Mouse (Mus musculus): ENCODE measurements at regions not wholly inside any gene's neighbourhood (a gene's known extent, or its start where the extent isn't known, plus 50 kb on each side); places are given as distances from the start of the nearest gene placed in this dataset.

DNA sequence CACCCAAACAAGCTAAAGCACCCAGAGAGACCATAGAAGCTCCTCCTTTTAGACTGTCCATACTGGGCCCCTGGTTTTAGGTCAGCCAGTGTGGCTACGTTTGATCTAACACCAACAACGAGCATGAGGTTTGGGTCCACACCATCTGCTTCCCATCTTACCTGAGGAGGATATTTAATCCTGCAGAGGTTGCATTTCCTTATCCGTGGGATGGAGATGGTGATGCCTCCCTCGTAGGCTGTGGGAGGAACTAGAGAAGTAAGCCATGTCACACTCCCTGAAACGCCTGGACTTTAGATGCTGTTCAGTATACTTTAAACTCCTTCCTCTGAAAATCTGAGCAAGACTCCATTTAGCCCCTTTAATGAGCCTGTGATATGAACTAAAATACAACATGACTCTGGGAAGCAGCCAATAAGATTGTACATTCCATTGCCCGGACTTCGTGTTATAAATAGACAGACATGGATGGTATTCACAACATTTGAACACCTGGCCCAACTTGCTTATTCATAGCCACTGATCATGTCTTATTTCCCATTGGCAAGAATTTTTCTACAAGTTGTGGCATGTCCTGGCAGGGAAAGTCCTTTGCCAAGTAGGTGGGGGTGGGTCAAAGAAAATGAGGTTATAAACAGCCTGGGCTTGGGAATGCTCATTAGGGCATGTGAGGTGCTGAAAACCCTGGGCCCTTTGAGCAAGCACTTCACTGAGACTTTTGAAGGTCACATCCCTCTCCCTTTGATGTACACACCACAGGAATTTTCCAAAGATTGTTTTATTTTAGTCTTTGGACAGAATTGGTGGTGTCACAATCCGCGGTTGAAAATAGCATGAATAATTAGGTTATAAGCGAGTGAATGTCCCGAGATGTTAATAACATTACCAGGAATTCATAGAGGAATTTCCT lies 89.7 kb upstream of the Pgrmc2 start:
- ATAC-seq: no peak

DNA sequence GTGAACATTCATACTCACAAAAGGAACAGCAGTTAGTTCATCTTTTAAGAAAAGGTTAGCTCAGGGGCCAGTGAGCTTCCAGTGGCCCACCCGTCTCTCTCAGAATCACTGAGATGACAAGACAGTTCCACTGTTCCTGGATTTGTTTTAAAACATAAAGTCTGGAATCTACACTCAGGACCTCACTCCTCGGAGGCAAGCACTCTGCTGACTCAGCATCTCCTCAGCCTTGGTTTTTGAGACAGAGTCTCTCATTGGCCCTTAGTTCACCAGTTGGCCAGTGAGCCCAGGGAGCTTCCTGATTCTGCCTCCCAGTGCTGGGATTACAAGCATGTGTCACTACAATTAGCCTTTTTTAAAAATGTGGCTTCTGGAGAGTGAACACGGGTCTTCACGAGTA lies 88.9 kb upstream of the Pgrmc2 start:
- ATAC-seq: no peak

GRCm38 (mm10) chr3:41171310-41171709 lies 88.5 kb upstream of the Pgrmc2 start:
- ATAC-seq: no peak

- no peak for ATAC-seq
Observed at GRCm38 (mm10) chr3:41170566-41170965, 87.7 kb upstream of the Pgrmc2 start.

GRCm38 (mm10) chr3:41169430-41169829 lies 86.6 kb upstream of the Pgrmc2 start:
- ATAC-seq: no peak

GRCm38 (mm10) chr3:41168181-41168967 lies 85.5 kb upstream of the Pgrmc2 start:
- ATAC-seq: no peak

DNA sequence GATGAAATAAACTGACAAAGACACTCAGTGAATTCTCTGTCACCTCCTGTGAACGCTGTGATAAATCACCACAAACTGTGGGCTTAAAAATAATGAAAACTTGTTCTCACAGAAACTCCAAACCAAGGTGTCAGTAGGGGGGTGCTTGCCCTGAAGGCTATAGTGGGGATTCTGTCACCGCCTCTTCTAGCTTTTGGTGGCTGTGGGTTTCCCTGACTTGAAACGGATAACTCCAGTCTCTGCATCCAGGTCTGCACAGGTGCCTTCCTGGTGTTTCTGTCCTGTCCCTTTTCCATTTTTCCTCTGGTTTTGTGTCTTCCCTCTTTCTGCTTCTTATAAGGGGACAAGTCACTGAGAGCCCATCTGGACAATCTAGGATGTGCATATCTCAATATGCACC lies 84.6 kb upstream of the Pgrmc2 start:
- no peak for ATAC-seq

DNA sequence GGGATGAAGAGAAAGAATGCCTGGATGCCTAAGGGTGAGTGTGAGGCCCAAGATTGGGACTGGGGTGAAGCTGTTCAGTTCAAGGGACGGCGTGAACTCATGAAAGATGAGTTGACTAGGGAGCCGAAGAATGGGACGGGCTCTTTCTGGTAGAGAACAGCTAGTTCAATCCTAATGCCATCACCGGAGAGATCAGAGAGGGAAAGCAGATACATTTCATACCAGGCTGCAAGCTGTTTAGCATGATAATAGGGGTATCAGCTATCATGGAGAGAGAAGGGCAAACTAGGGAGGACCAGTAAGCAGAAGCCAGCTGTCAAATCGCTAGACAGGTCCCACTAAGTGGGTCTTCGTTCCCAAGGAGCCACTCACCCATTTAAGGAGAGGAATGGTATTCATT lies 81.9 kb upstream of the Pgrmc2 start:
- ATAC-seq: no peak

DNA sequence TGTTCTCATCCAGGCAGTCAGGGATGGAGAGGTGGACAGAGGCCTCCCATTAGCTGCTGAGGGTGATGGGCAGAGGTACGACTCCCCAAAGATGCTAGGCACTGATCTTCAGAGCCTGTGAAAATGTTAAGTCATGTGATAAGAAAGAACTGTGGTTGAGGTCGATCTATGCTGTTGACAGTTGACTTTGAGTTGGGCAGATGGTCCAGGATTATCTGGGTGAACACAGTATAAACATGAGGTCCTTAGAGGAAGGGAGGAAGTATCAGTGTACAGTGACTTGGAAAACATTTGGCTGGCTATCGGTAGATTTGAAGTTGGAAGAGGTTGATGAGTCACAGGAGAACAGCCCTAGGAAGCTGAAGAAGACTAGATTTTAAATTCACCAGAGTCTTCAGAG lies 80.9 kb upstream of the Pgrmc2 start:
- ATAC-seq: no peak

GRCm38 (mm10) chr3:41162514-41162913 lies 79.7 kb upstream of the Pgrmc2 start:
- ATAC-seq: no peak

GRCm38 (mm10) chr3:41160648-41161047 lies 77.8 kb upstream of the Pgrmc2 start:
- ATAC-seq: no peak

DNA sequence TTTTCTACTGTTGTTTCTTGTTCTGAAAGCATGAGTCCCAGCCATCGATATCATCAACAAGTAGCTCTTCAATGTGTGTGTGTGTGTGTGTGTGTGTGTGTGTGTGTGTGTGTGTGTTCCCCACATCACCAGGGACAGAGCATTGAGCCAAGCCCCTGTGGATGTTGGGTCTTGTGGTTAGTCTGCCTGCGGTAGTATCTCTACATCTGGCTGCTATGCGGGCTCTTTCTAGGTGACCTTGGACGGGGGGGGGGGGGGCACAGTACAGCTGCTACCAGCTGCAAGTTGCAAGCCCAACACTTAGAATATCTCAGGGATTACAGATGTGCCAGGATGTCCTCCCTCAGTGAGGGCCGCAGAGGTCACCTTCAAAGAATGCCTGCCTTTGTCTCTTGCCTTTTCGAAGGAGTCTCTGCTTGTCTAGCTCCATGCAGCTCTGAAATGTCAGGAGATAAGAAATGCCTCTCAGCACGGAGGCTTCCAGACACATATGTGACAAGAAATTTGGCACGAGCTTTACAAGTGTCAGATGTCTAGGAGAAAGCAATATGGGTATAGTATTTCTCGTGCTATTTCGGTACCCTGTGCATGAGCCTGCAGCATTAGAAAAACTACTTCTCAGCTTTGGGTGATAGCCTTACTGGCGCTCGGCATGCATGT lies 75.6 kb upstream of the Pgrmc2 start:
- ATAC-seq: no peak

DNA sequence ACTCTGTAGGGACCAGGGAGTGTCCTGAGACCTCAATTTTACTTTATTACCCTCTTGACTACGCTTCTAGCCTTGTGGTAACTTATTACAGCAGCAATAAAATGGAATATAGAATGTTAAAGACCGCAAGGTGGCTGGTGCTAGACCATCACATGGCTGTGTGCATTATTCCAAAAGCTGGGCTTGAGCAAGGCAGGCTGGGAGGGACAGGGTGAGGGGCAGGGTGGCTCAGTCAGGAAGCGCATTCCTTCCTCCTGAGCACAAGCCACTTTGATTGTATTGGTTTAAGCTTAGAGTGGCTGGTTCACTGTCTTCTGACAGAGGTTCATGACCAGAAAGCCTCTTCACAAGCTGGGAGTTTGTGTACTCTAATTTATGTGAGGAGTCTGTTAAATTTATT lies 74.6 kb upstream of the Pgrmc2 start:
- no peak for ATAC-seq

- no peak for ATAC-seq
Observed at GRCm38 (mm10) chr3:41156562-41156961, 73.7 kb upstream of the Pgrmc2 start.

DNA sequence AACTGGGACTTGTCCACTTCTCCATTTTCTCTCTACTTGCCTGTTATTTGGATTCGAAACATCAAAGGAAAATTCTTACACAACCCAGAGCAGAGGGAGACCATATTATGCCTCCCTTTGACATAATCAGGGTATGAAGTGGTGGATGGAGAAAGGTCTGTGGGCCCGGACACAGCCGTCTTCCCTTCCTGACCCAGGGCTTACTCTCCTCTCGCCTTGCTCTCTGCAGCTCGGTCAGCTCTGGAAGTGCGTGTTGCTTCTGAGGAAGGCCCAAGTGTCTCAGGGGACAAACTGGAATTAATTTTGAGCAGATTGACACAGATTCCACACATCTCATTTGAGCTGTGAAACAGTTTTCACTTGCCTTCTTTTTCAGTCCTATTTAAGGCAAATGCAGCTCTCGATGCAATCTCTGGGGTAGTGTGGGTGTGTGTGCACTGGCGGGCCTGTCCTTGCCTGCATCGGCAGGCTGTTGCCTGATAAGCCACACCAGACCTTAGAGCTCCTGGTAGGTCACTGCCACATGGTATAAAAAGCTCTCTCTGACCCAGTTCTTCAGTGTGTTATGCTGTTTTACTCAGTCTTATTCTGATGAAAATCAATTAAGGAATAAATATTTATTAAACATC lies 72.4 kb upstream of the Pgrmc2 start:
- ATAC-seq: no peak

DNA sequence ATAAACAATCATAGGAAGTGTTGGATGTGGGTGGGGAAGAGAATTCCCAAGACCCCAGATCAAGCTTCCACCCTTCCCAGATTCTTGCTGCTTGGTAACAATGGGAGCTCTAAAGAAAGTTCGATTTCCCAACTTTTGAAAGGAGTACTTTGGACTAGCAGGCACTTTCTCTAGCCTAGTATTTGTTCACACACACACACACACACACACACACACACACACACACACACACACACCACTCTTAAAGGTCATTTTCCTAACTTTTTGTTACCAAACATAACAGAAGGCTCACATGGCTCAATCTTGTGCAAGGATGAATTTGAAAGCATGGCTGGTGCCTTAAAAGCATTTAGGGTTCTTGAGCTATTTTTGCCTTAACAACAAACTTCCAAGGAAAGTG lies 71.6 kb upstream of the Pgrmc2 start:
- no peak for ATAC-seq

GRCm38 (mm10) chr3:41151989-41152388 lies 69.1 kb upstream of the Pgrmc2 start:
- ATAC-seq: no peak

DNA sequence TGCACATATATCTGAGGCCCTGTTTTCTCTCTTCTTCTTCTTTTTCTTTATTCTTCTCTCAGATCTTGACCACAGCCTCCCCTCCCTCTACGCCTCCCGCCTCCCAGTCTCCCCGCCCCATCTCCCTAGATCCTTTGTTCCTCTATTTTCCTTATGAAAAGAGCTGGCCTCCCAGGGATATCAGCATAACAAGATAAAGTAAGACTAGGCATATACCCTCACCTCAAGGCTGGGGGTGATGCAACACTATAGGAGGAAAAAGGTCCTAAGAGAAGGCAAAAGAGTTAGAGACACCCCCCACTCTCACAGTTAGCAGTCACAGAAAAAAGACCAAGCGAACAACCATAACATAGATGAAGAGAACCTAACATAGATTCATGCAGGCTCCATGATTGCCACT lies 57.5 kb upstream of the Pgrmc2 start:
- ATAC-seq: no peak

DNA sequence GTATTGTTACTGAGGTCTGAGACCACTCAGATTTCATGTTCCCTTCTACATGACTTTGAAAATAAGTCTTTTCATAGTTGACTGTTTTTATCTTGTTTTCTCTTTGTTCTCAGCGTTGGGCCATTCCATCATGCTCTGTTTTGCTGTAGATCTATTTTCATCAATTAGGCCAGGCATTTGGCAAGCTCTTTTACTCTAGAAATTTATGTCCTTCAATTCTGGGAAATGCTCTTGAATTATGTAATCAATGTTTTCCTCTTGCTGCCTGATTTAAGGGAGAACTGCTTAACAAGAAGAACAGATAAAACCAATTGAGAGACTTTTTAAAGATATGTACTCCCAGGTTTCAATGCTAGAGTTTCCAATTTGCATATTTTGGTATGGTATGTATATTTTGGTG lies 55.1 kb upstream of the Pgrmc2 start:
- no peak for ATAC-seq

DNA sequence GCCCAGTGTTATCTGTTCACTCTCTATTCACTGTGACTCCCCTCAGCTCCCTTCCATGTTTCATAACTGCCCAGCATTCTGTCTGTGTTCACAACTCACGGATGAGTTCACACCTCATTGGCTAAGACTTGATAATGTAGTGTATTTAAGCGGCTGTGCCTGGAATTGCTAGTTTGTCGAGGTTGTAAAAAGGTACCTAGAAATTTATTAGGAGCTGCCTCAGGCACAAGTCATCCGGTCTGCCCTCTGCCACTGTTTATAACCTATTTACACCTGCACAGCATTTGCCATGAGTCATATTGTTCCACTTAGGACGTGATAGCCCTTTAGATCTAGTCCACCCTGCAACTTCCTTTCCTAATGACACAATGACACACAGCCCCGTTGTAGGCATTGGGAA lies 50.0 kb upstream of the Pgrmc2 start:
- ATAC-seq: no peak

Data from inflammation-experienced regulatory T-cells, adult 6 months (primary cell).